Mouse (Mus musculus) hindbrain, embryonic 10.5 days (tissue): ENCODE measurements around the gene Itpr1. TPM values are rescaled to one million over a fixed set of nuclear protein-coding genes. Genes with fewer than 3 reads are reported as not detected.

Experiments
- DNase-seq: peaks from one replicate; pipeline ENCODE4 v3.0.0-alpha.2; 2017; ENCODE audit warnings: low spot score
- H3K27ac ChIP-seq: fragments of 300-500 bp; sonication (generic); 2 replicates; pipeline ENCODE4 v1.5.1; 2016; ENCODE audit warnings: mild to moderate bottlenecking, moderate library complexity
- H3K27me3 ChIP-seq: fragments of 300-500 bp; sonication (generic); 2 replicates; pipeline ENCODE4 v1.6.1; 2016; ENCODE audit warnings: mild to moderate bottlenecking; ENCODE audit not compliant: poor library complexity, insufficient read depth, severe bottlenecking
- H3K36me3 ChIP-seq: fragments of 300-500 bp; sonication (generic); 2 replicates; pipeline ENCODE4 v1.6.1; 2016; ENCODE audit warnings: mild to moderate bottlenecking, moderate library complexity
- H3K4me1 ChIP-seq: fragments of 300-500 bp; sonication (generic); replicated peaks from 2 replicates; pipeline ENCODE4 v1.6.1; 2016; ENCODE audit warnings: mild to moderate bottlenecking
- H3K4me3 ChIP-seq: fragments of 300-500 bp; sonication (generic); 2 replicates; pipeline ENCODE4 v1.5.1; 2016; ENCODE audit warnings: mild to moderate bottlenecking, moderate library complexity
- H3K9me3 ChIP-seq: fragments of 300-500 bp; sonication (generic); 2 replicates; pipeline ENCODE4 v1.6.1; 2016; ENCODE audit warnings: mild to moderate bottlenecking, moderate library complexity
- WGBS: fragments of 180-500 bp; shearing (Covaris S2); methylation state at CpG from one replicate; pipeline ENCODE4 v1.1.7; 2016; 5-methylcytosine and 5-hydroxymethylcytosine counted together
- polyA plus RNA-seq: library from polyadenylated mRNA; unstranded; fragments of >200 nt; fragmentation: Nextera tagmentation; extraction: Ambion mirVana; gene quantifications from 2 replicates; pipeline ENCODE4 v1.2.1, GENCODE M21; 2016

Itpr1 gene
- polyA plus RNA-seq, 1 experiment from 2014 or later = 6.9 TPM

DNA sequence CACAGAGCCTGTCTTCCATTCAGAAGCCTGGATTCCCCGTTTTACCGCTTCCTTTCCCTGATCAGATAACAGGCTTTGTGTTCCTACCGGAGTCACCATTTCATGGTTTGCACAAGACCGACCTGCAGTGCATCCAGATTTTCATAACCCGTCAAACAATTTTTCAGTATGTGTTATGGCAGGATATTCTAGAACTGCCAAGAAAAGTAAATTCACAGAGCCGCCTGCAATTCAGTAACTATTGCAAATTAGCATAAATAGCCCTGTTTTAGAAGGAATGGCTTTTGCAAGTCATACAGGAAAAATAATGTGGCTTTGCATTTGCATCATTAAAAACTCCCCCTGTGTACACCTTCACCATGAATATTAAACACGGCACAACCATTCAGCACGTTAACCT lies 379.3 kb downstream of the Itpr1 start:
- no peak for DNase-seq
- no peaks in the 10 kb centered on the region for H3K36me3 ChIP-seq
- H3K4me1 ChIP-seq = no peaks in the 10 kb centered on the region
- H3K27ac ChIP-seq = no peak overlapping the region
- H3K9me3 ChIP-seq = no peaks in the 10 kb centered on the region
- 0 out of 2 replicates have a peak, but pooled peaks cover 3% of the 10 kb centered on the region for H3K27me3 ChIP-seq
- 82% methylated on average over 8 of the region's 8 CpGs for WGBS
- no peak overlapping the region for H3K4me3 ChIP-seq

DNA sequence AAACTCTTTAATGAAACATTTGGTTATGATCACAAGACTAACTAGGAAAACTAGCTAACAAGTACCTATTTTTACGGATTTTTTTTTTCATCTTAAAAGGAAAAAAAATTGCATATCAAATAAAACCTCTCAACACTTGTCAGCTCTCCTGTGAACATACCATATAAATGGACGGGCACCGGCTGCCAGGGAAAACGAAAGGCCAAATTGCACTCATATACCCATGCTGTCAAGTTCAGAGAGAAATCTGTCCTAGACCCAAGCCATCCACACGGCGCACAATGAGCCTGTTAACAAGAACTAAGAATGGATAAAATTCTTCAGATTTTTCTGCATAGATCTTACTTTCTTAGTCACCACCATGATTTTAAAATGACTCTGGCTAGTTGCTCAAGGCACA lies 379.7 kb downstream of the Itpr1 start:
- WGBS = 86% methylated on average over 6 of the region's 6 CpGs
- H3K36me3 ChIP-seq = no peaks in the 10 kb centered on the region
- no peaks in the 10 kb centered on the region for H3K9me3 ChIP-seq
- H3K27ac ChIP-seq = no peak overlapping the region
- no peak for DNase-seq
- H3K4me3 ChIP-seq = no peak overlapping the region
- no peaks in the 10 kb centered on the region for H3K4me1 ChIP-seq
- 0 out of 2 replicates have a peak, but pooled peaks cover 3% of the 10 kb centered on the region for H3K27me3 ChIP-seq

DNA sequence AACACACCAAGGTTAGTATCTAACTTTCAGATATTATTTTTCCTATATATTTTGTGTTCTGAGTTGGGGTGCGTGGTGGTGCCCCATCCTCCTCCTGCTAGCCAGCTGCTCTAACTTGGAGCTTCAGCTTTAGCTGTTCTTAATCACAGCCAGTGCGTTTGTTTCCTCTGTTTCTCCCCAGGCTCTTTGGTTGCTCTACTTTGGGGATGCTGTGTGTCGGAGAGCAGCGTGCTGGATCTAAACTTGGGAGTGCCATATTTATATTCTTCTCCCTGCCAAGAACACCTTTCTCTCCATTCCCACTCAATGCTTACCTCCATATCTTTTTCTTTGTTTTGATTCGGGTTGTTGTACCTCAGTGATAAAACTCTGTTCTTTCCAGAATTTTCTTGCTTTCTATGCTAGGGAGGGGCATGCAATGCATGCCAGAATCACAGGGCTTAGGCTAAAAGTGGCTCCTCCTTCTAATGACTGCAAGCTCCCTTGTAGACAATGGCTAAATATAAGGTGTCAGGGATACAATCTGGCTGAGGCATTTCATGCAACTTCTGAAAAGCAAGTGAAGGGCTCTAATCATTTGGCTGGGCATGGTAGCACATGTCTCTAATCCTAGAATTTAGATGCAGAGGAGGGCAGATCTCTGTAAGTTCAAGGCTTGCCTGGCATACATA lies 381.4 kb downstream of the Itpr1 start:
- 0 out of 2 replicates have a peak, but pooled peaks cover 3% of the 10 kb centered on the region for H3K27me3 ChIP-seq
- H3K4me3 ChIP-seq = no peak overlapping the region
- DNase-seq = no peak
- 83% methylated on average over 5 of the region's 5 CpGs for WGBS
- H3K9me3 ChIP-seq = no peaks in the 10 kb centered on the region
- no peak overlapping the region for H3K27ac ChIP-seq
- H3K36me3 ChIP-seq = no peaks in the 10 kb centered on the region
- no peaks in the 10 kb centered on the region for H3K4me1 ChIP-seq

DNA sequence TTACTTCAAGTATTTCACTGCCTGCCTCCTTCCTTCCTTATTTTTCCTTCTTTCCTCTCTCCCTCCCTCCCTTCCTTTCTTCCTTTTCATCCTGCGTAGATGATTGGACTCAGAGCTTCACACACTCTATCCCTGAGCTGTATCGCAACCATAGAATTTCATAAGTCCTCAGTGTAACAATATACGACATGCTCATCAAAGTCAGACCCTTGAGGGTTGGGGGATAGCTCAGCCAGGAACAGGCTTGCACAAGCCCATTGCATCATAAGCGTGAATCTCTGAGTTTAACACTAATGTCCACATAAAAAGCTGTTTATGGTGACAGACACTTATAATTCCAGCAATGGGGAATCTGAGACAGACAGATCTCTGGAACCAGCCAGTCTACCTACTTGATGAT lies 385.8 kb downstream of the Itpr1 start:
- Histone ChIP-seq H3K9me3 (no peaks in the 10 kb centered on the region), H3K27ac (no peak overlapping the region), H3K27me3 (no peaks in the 10 kb centered on the region), H3K36me3 (no peaks in the 10 kb centered on the region), H3K4me3 (no peak overlapping the region), H3K4me1 (no peaks in the 10 kb centered on the region)
- DNase-seq = no peak
- WGBS = 90% methylated on average over 4 of the region's 4 CpGs

DNA sequence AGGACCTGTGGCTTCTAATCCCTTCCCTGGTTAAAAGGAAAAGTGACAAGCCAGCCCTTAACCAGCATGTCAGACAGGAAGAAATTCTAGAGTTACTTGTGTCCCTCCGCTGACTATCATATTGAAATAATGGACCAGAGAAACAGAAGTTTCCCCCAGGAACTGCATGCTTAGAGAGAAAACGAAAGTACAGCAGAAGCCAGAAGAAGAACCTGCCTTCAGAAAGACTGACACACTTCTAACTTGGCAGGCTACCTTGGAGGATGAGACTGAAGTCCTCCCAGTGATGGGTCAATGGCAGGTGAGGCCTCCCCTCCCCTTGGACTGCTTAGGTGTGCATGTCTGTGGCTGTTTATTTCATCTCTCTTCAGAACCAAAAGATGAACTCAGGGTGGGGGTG lies 386.4 kb downstream of the Itpr1 start:
- Histone ChIP-seq H3K9me3 (no peaks in the 10 kb centered on the region), H3K4me3 (no peak overlapping the region), H3K4me1 (no peaks in the 10 kb centered on the region), H3K36me3 (no peaks in the 10 kb centered on the region), H3K27me3 (no peaks in the 10 kb centered on the region), H3K27ac (no peak overlapping the region)
- WGBS = 86% methylated on average over 2 of the region's 2 CpGs
- DNase-seq = no peak

Other genes starting within 250 kb of the Itpr1 start
- gene Setmar, start 148.1 kb upstream of the Itpr1 start, polyA plus RNA-seq = 7.6 and 7.7 TPM in 2 replicates
- 11.8 and 12.2 TPM in 2 replicates for gene Sumf1, start 27.5 kb upstream of the Itpr1 start, polyA plus RNA-seq